Mouse (Mus musculus) embryonic fibroblast, embryonic 13.5 days (primary cell): ENCODE measurements around the gene Nup153.

Experiments used
- CTCF ChIP-seq: IDR thresholded peaks from 2 replicates; pipeline ENCODE4 v1.5.1; 2011; ENCODE audit warnings: mild to moderate bottlenecking, control low read depth, low read length, moderate library complexity, borderline replicate concordance; ENCODE audit not compliant: insufficient read depth
- POLR2A ChIP-seq: IDR thresholded peaks from 2 replicates; pipeline ENCODE4 v1.6.1; 2011; ENCODE audit warnings: low read depth, mild to moderate bottlenecking, control low read depth, low read length, moderate library complexity

- TF ChIP-seq CTCF (no peak), POLR2A (no peak)
Observed at GRCm38 (mm10) chr13:46742367-46742766, 14.6 kb upstream of the Nup153 start.
